Mouse (Mus musculus) ES-E14 (cell line): ENCODE results near the gene Pxk. TPM values are rescaled to one million over a fixed set of nuclear protein-coding genes. Genes with fewer than 3 reads are reported as not detected.

Source experiments
- DNase-seq: peaks from one replicate; pipeline ENCODE4 v3.0.0-alpha.2; 2013; ENCODE audit warnings: low read depth, low spot score
- H3K27ac ChIP-seq: 2 replicates; pipeline ENCODE4 v1.5.1; 2012; ENCODE audit warnings: low read depth, mild to moderate bottlenecking, low read length, moderate library complexity, mixed read lengths; ENCODE audit not compliant: poor library complexity, insufficient read depth, severe bottlenecking
- H3K36me3 ChIP-seq: 2 replicates; pipeline ENCODE4 v1.6.1; 2012; ENCODE audit warnings: mild to moderate bottlenecking, low read length, moderate library complexity, mixed read lengths; ENCODE audit not compliant: control insufficient read depth, poor library complexity, insufficient read depth, severe bottlenecking
- H3K4me1 ChIP-seq, 2 experiments: fragments of 150-350 bp in 1 of 2; sonication (generic) in 1 of 2; 2 replicates each; pipeline ENCODE4 v1.6.1; 2012; ENCODE audit warnings: low read length in 2 of 2, mild to moderate bottlenecking in 1 of 2, mixed read lengths in 1 of 2; ENCODE audit not compliant: control insufficient read depth in 2 of 2, insufficient read depth in 2 of 2, poor library complexity in 1 of 2
- H3K4me3 ChIP-seq, 2 experiments: fragments of 150-350 bp in 1 of 2; sonication (generic) in 1 of 2; 2 replicates each; pipeline ENCODE4 v1.5.1; 2012; ENCODE audit warnings: low read length in 2 of 2, low read depth in 1 of 2, mild to moderate bottlenecking in 1 of 2, mixed read lengths in 1 of 2; ENCODE audit not compliant: insufficient read depth in 1 of 2, poor library complexity in 1 of 2, severe bottlenecking in 1 of 2
- H3K9ac ChIP-seq: 2 replicates; pipeline ENCODE4 v1.6.1; 2012; ENCODE audit warnings: low read depth, mild to moderate bottlenecking, low read length, mixed read lengths; ENCODE audit not compliant: poor library complexity, insufficient read depth, severe bottlenecking
- H3K9me3 ChIP-seq: fragments of 150-350 bp; sonication (generic); 2 replicates; pipeline ENCODE4 v1.6.1; 2012; ENCODE audit warnings: low read depth, mild to moderate bottlenecking, low read length; ENCODE audit not compliant: control insufficient read depth, insufficient read depth
- CHD2 ChIP-seq: IDR thresholded peaks from 2 replicates; pipeline ENCODE4 v1.6.1; 2014; ENCODE audit warnings: mild to moderate bottlenecking, low read depth, low read length, inconsistent platforms
- HCFC1 ChIP-seq: IDR thresholded peaks from 2 replicates; pipeline ENCODE4 v1.6.1; 2012; ENCODE audit warnings: low read length, inconsistent platforms, borderline replicate concordance; ENCODE audit not compliant: insufficient read depth
- MAFK ChIP-seq: IDR thresholded peaks from 2 replicates; pipeline ENCODE4 v1.6.1; 2014; ENCODE audit warnings: mild to moderate bottlenecking, low read depth, low read length, inconsistent platforms; ENCODE audit not compliant: insufficient read depth
- ZC3H11A ChIP-seq: IDR thresholded peaks from 2 replicates; pipeline ENCODE4 v1.6.1; 2012; ENCODE audit warnings: low read depth, mild to moderate bottlenecking, inconsistent platforms, low read length, borderline replicate concordance
- ZNF384 ChIP-seq: IDR thresholded peaks from 2 replicates; pipeline ENCODE4 v1.6.1; 2012; ENCODE audit warnings: low read depth, low read length, inconsistent platforms
- in situ Hi-C, 2 experiments: fragments of 600-800 bp; cut with MboI; formaldehyde crosslinking; loops; one replicate each; pipeline ENCODE4 v1.15.1; 2025; ENCODE audit warnings: low sequenced_read_pairs in 2 of 2, inconsistent platforms in 1 of 2; ENCODE audit not compliant: unreplicated experiment in 2 of 2
- total RNA-seq: library from RNA; depleted of rRNA; stranded (reverse); fragments of 300-350 nt; gene quantifications from 2 replicates; pipeline ENCODE4 v1.2.3, GENCODE M21; 2012

Gene Pxk
- total RNA-seq, 1 experiment = 5.4 TPM

DNA sequence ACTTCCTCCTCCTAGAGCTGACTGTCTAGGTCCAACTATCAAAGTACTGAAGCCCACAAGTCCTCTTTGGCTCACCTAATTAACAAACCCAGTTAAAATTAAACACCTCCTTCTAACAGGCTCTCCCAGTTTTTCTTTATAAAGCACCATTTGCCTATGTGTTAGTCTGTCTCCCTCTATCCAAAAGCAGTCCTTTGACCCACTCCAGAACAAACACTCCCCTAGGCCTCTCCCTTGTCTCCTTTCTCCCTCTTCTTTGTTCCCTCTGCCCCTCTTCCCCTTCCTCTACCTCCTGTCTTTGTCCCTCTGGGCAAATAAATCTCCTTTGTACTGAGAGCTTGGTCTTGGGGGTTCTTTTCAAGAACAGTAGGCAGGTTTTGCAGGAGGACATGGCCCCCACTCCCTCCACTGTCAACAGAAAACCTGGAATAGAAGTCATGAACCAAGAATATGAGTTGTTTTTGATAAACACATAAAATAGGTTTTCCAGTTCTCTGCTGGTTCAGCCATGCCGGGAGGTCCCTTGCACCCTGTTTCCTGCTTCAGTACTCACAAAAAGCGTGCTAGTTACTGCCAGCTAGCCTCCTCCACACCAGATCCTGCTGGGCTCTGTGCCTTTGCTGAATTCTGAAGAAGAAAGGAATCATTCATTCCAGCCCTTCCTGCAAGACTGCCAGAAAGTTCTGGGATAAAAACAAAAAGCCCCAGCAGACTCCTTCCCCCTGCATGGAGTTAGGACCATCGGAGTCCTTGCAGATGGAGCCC, 35.3 kb upstream of the Pxk start:
- Histone ChIP-seq H3K36me3 (no peaks in the 10 kb centered on the region; the same call in 1 of the 2 replicates), H3K9ac (no peak overlapping the region), H3K4me1 (peaks cover 4 to 12% of the 10 kb centered on the region in 2 experiments; a peak in 3 of 4 replicates), H3K9me3 (no peaks in the 10 kb centered on the region), H3K27ac (peak overlapping the region; percentile 63; the same call in 1 of the 2 replicates), H3K4me3 (no peak overlapping the region)
- no peak for DNase-seq
- in situ Hi-C loops = no loop called here
- TF ChIP-seq HCFC1 = no peak

GRCm38 (mm10) chr14:8063835-8064785, 33.9 kb upstream of the Pxk start:
- Histone ChIP-seq H3K36me3 (no peaks in the 10 kb centered on the region; the same call in 1 of the 2 replicates), H3K4me1 (peaks cover 4 to 12% of the 10 kb centered on the region in 2 experiments; a peak in 3 of 4 replicates), H3K4me3 (no peak overlapping the region), H3K27ac (no peak overlapping the region), H3K9ac (no peak overlapping the region), H3K9me3 (no peaks in the 10 kb centered on the region)
- TF ChIP-seq HCFC1 (no peak), ZNF384 (no peak), MAFK (no peak), ZC3H11A (no peak), CHD2 (no peak)
- DNase-seq = no peak
- in situ Hi-C loops = no loop called here

- TF ChIP-seq MAFK (no peak), CHD2 (no peak), HCFC1 (peak; percentile 76; the same call in 1 of the 2 replicates), ZC3H11A (peak; percentile 43), ZNF384 (0 out of 2 replicates have a peak, but pooled peaks have one; percentile 16)
- H3K27ac ChIP-seq = peak within 1 kb of the TSS; percentile 80
- H3K4me1 ChIP-seq = 0 out of 4 replicates have a peak, but pooled peaks cover 1 to 2% of the 10 kb centered on the region in 2 experiments
- H3K9ac ChIP-seq = peak within 1 kb of the TSS; percentile 83
- peak within 1 kb of the TSS; percentile 76 to 94 for H3K4me3 ChIP-seq
- in situ Hi-C loops = loop anchor here in 1 of 2 experiments (25.0 kb wide), 1 partner anchor 257 kb away; no protein-coding TSS in a partner anchor
- peaks cover 7% of the 10 kb centered on the region for H3K36me3 ChIP-seq
- no peaks in the 10 kb centered on the region for H3K9me3 ChIP-seq
- DNase-seq = peak; percentile 90
Measured at GRCm38 (mm10) chr14:8080165-8080679, 17.8 kb upstream of the Pxk start, which contains the start of gene Rpp14. Gene Rpp14, plus strand, starts transcription at chr14:8080367.

- no peak for DNase-seq
- H3K4me1 ChIP-seq = 0 out of 4 replicates have a peak, but pooled peaks cover 1 to 2% of the 10 kb centered on the region in 2 experiments
- peak overlapping the region; percentile 83 for H3K9ac ChIP-seq
- H3K4me3 ChIP-seq = peak overlapping the region; percentile 76 to 94
- no peaks in the 10 kb centered on the region for H3K9me3 ChIP-seq
- TF ChIP-seq ZNF384 (no peak), HCFC1 (no peak), ZC3H11A (no peak), MAFK (no peak), CHD2 (no peak)
- peak overlapping the region; percentile 80 for H3K27ac ChIP-seq
- H3K36me3 ChIP-seq = peaks cover 9% of the 10 kb centered on the region
- in situ Hi-C loops = loop anchor here in 1 of 2 experiments (25.0 kb wide), 1 partner anchor 257 kb away; no protein-coding TSS in a partner anchor
Measured at GRCm38 (mm10) chr14:8080718-8081117, 17.3 kb upstream of the Pxk start.
